Mouse (Mus musculus) lung, postnatal 0 days (tissue): ENCODE measurements at regions not wholly inside any gene's neighbourhood (a gene's known extent, or its start where the extent isn't known, plus 50 kb on each side); places are given as distances from the start of the nearest gene placed in this dataset.

ENCODE experiments used
- ATAC-seq: fragments of 200-750 bp; cut with Nextera tagmentation; 2 replicates; pipeline ENCODE4 v1.8.0; 2017; ENCODE audit warnings: moderate library complexity
- DNase-seq: peaks from one replicate; pipeline ENCODE4 v3.0.0-alpha.2; 2016; ENCODE audit warnings: low spot score
- H3K27ac ChIP-seq: fragments of 300-500 bp; sonication (generic); 2 replicates; pipeline ENCODE4 v1.5.1; 2014; ENCODE audit warnings: antibody characterized with exemption, mild to moderate bottlenecking, low read length, mixed read lengths
- H3K27me3 ChIP-seq: fragments of 300-500 bp; sonication (generic); replicated peaks from 2 replicates; pipeline ENCODE4 v1.6.1; 2014; ENCODE audit warnings: low read length, mixed read lengths; ENCODE audit not compliant: insufficient read depth
- H3K36me3 ChIP-seq: fragments of 300-500 bp; sonication (generic); 2 replicates; pipeline ENCODE4 v1.6.1; 2014; ENCODE audit warnings: low read length, mixed read lengths; ENCODE audit not compliant: insufficient read depth
- H3K4me1 ChIP-seq: fragments of 300-500 bp; sonication (generic); 2 replicates; pipeline ENCODE4 v1.6.1; 2014; ENCODE audit warnings: antibody characterized with exemption, low read depth, low read length, mixed read lengths; ENCODE audit not compliant: insufficient read depth
- H3K4me2 ChIP-seq: fragments of 300-500 bp; sonication (generic); replicated peaks from 2 replicates; pipeline ENCODE4 v1.6.1; 2014; ENCODE audit warnings: low read depth, mild to moderate bottlenecking, low read length, moderate library complexity, mixed read lengths
- H3K4me3 ChIP-seq: fragments of 300-500 bp; sonication (generic); 2 replicates; pipeline ENCODE4 v1.5.1; 2014; ENCODE audit warnings: low read depth, low read length
- H3K9ac ChIP-seq: fragments of 300-500 bp; sonication (generic); replicated peaks from 2 replicates; pipeline ENCODE4 v1.6.1; 2014; ENCODE audit warnings: low read depth, mild to moderate bottlenecking
- H3K9me3 ChIP-seq: fragments of 300-500 bp; sonication (generic); 2 replicates; pipeline ENCODE4 v1.6.1; 2016; ENCODE audit warnings: low read length, mixed read lengths
- CTCF ChIP-seq: IDR thresholded peaks from 2 replicates; pipeline ENCODE4 v1.5.1; 2016; ENCODE audit warnings: antibody characterized with exemption, mild to moderate bottlenecking
- EP300 ChIP-seq: IDR thresholded peaks from 2 replicates; pipeline ENCODE4 v1.6.1; 2016; ENCODE audit warnings: antibody characterized with exemption, mild to moderate bottlenecking, control low read depth
- WGBS: fragments of 180-500 bp; shearing (Covaris S2); extraction: QIAGEN DNeasy Blood & Tissue Kit; methylation state at CpG from one replicate; pipeline ENCODE4 v1.1.7; 2014; 5-methylcytosine and 5-hydroxymethylcytosine counted together

GRCm38 (mm10) chr16:57914506-57914905 lies 160.0 kb upstream of the Col8a1 start:
- no peak overlapping the region for H3K4me3 ChIP-seq
- no peak overlapping the region for H3K4me2 ChIP-seq
- WGBS: 16% methylated on average over 1 of the region's 1 CpGs
- H3K9me3 ChIP-seq: no peaks in the 10 kb centered on the region
- TF ChIP-seq EP300 (no peak), CTCF (no peak)
- no peaks in the 10 kb centered on the region for H3K36me3 ChIP-seq
- no peaks in the 10 kb centered on the region for H3K4me1 ChIP-seq
- no peaks in the 10 kb centered on the region for H3K27me3 ChIP-seq
- H3K9ac ChIP-seq: no peak overlapping the region
- ATAC-seq (no peak), DNase-seq (no peak)
- H3K27ac ChIP-seq: no peak overlapping the region

GRCm38 (mm10) chr16:57915451-57915850 lies 160.9 kb upstream of the Col8a1 start:
- WGBS: 63% methylated on average over 2 of the region's 2 CpGs
- no peak overlapping the region for H3K9ac ChIP-seq
- no peak for ATAC-seq
- no peak overlapping the region for H3K4me3 ChIP-seq
- H3K27me3 ChIP-seq: no peaks in the 10 kb centered on the region
- H3K9me3 ChIP-seq: no peaks in the 10 kb centered on the region
- TF ChIP-seq EP300 (no peak), CTCF (no peak)
- H3K4me1 ChIP-seq: no peaks in the 10 kb centered on the region
- no peaks in the 10 kb centered on the region for H3K36me3 ChIP-seq
- no peak overlapping the region for H3K4me2 ChIP-seq
- DNase-seq: no peak
- H3K27ac ChIP-seq: no peak overlapping the region

DNA sequence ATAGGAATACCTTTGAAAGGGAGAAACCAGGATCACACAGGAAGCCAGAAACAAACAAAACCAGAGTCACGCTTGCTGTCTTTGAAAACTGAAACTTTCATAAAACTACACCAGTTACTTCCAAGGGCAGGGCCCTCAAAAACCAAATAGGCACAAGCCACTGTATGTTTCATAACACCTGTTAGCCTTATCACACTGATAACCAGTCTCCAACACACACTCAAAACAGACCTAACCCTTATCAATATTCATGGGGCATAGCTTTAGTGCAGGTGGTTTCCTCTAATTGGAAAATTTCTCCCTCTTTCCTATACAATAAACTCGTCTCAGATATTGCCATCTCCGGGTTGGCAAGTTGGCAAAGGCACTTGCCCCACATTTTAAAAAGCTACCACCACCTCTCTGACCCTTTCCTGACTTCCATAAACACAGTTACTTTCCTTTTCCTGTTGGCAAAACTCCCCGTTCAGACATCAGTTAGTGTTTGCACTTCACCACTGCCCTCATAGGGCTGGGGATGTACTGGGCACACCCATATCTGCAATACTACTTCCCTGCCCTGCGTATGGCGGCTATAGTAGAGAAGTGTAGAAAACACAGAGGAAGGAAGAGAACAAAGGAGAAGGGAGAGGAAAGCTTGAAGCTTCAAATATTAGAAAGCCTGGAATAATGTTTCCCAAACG lies 169.1 kb upstream of the Col8a1 start:
- H3K4me1 ChIP-seq: no peaks in the 10 kb centered on the region
- no peaks in the 10 kb centered on the region for H3K27me3 ChIP-seq
- H3K27ac ChIP-seq: no peak overlapping the region
- no peak overlapping the region for H3K9ac ChIP-seq
- TF ChIP-seq CTCF (no peak), EP300 (no peak)
- H3K36me3 ChIP-seq: no peaks in the 10 kb centered on the region
- DNase-seq (peak; percentile 23), ATAC-seq (0 out of 2 replicates have a peak, but pooled peaks have one; percentile 30)
- 39% methylated on average over 7 of the region's 7 CpGs for WGBS
- H3K9me3 ChIP-seq: no peaks in the 10 kb centered on the region
- no peak overlapping the region for H3K4me2 ChIP-seq
- H3K4me3 ChIP-seq: no peak overlapping the region

- WGBS: 70% methylated on average over 4 of the region's 4 CpGs
- no peak for ATAC-seq
- no peak overlapping the region for H3K9ac ChIP-seq
These were observed 169.6 kb upstream of the Col8a1 start for GRCm38 (mm10) chr16:57924130-57924495.

GRCm38 (mm10) chr16:57927816-57928215 lies 173.3 kb upstream of the Col8a1 start:
- Histone ChIP-seq H3K4me3 (no peak overlapping the region), H3K4me1 (no peaks in the 10 kb centered on the region), H3K27me3 (no peaks in the 10 kb centered on the region), H3K27ac (no peak overlapping the region), H3K9me3 (no peaks in the 10 kb centered on the region), H3K4me2 (no peak overlapping the region), H3K36me3 (no peaks in the 10 kb centered on the region), H3K9ac (no peak overlapping the region)
- DNase-seq (no peak), ATAC-seq (no peak)
- WGBS: 63% methylated on average over 4 of the region's 4 CpGs
- TF ChIP-seq CTCF (no peak), EP300 (no peak)

More at GRCm38 (mm10) chr16:57924130-57924495, 169.6 kb upstream of the Col8a1 start:
- Histone ChIP-seq H3K4me2 (no peak overlapping the region), H3K27me3 (no peaks in the 10 kb centered on the region), H3K4me3 (no peak overlapping the region), H3K9me3 (no peaks in the 10 kb centered on the region), H3K36me3 (no peaks in the 10 kb centered on the region), H3K27ac (no peak overlapping the region), H3K4me1 (no peaks in the 10 kb centered on the region)
- TF ChIP-seq EP300 (no peak), CTCF (no peak)
- no peak for DNase-seq

- DNase-seq (no peak), ATAC-seq (no peak)
- H3K9ac ChIP-seq: no peak overlapping the region
- no peaks in the 10 kb centered on the region for H3K27me3 ChIP-seq
- H3K4me1 ChIP-seq: no peaks in the 10 kb centered on the region
- H3K9me3 ChIP-seq: no peaks in the 10 kb centered on the region
- H3K4me2 ChIP-seq: no peak overlapping the region
- H3K4me3 ChIP-seq: no peak overlapping the region
- no peak for TF ChIP-seq CTCF
- no peak for TF ChIP-seq EP300
- no peaks in the 10 kb centered on the region for H3K36me3 ChIP-seq
- no peak overlapping the region for H3K27ac ChIP-seq
- WGBS: 23% methylated on average over 4 of the region's 4 CpGs
These were observed 173.8 kb upstream of the Col8a1 start for GRCm38 (mm10) chr16:57928301-57928700.
